Mouse (Mus musculus) limb, embryonic 10.5 days (tissue): Measurements from ENCODE around the gene Susd3. TPM values are rescaled to one million over a fixed set of nuclear protein-coding genes. Genes with fewer than 3 reads are reported as not detected.

Experiments used
- DNase-seq: peaks from one replicate; pipeline ENCODE4 v3.0.0-alpha.2; 2017; ENCODE audit warnings: low spot score
- H3K27ac ChIP-seq: fragments of 300-500 bp; sonication (generic); 2 replicates; pipeline ENCODE4 v1.5.1; 2016; ENCODE audit warnings: mild to moderate bottlenecking
- H3K27me3 ChIP-seq: fragments of 300-500 bp; sonication (generic); 2 replicates; pipeline ENCODE4 v1.6.1; 2016; ENCODE audit warnings: low read depth, mild to moderate bottlenecking; ENCODE audit not compliant: poor library complexity, severe bottlenecking
- H3K36me3 ChIP-seq: fragments of 300-500 bp; sonication (generic); 2 replicates; pipeline ENCODE4 v1.6.1; 2016; ENCODE audit warnings: mild to moderate bottlenecking, moderate library complexity
- H3K4me1 ChIP-seq: fragments of 300-500 bp; sonication (generic); 2 replicates; pipeline ENCODE4 v1.6.1; 2016
- H3K4me3 ChIP-seq: fragments of 300-500 bp; sonication (generic); 2 replicates; pipeline ENCODE4 v1.5.1; 2016; ENCODE audit warnings: mild to moderate bottlenecking, moderate library complexity
- H3K9me3 ChIP-seq: fragments of 300-500 bp; sonication (generic); replicated peaks from 2 replicates; pipeline ENCODE4 v1.6.1; 2016; ENCODE audit warnings: mild to moderate bottlenecking
- WGBS: fragments of 180-500 bp; shearing (Covaris S2); methylation state at CpG from one replicate; pipeline ENCODE4 v1.1.7; 2016; 5-methylcytosine and 5-hydroxymethylcytosine counted together
- polyA plus RNA-seq: library from polyadenylated mRNA; unstranded; fragments of >200 nt; fragmentation: Nextera tagmentation; extraction: Ambion mirVana; gene quantifications from 2 replicates; pipeline ENCODE4 v1.2.1, GENCODE M21; 2016

Susd3 gene
- polyA plus RNA-seq, 1 experiment from 2014 or later = 0.45 TPM

- no peak for DNase-seq
- no peak overlapping the region for H3K27ac ChIP-seq
- H3K36me3 ChIP-seq = no peaks in the 10 kb centered on the region
- H3K4me3 ChIP-seq = no peak overlapping the region
- WGBS = 88% methylated on average over 6 of the region's 6 CpGs
- H3K27me3 ChIP-seq = no peaks in the 10 kb centered on the region
- no peaks in the 10 kb centered on the region for H3K9me3 ChIP-seq
- H3K4me1 ChIP-seq = peaks cover 5% of the 10 kb centered on the region
Measured at GRCm38 (mm10) chr13:49196766-49197165, 51.7 kb downstream of the Susd3 start.

- Histone ChIP-seq H3K27me3 (no peaks in the 10 kb centered on the region), H3K4me1 (peaks cover 11% of the 10 kb centered on the region), H3K36me3 (no peaks in the 10 kb centered on the region), H3K4me3 (no peak overlapping the region), H3K27ac (no peak overlapping the region), H3K9me3 (no peaks in the 10 kb centered on the region)
- no peak for DNase-seq
- WGBS = 83% methylated on average over 5 of the region's 5 CpGs
Measured at GRCm38 (mm10) chr13:49196211-49196610, 52.3 kb downstream of the Susd3 start.

GRCm38 (mm10) chr13:49195651-49196050, 52.9 kb downstream of the Susd3 start:
- Histone ChIP-seq H3K9me3 (no peaks in the 10 kb centered on the region), H3K36me3 (no peaks in the 10 kb centered on the region), H3K27me3 (no peaks in the 10 kb centered on the region), H3K4me3 (no peak overlapping the region), H3K27ac (no peak overlapping the region), H3K4me1 (peaks cover 16% of the 10 kb centered on the region)
- 93% methylated on average over 7 of the region's 7 CpGs for WGBS
- DNase-seq = no peak

- Histone ChIP-seq H3K4me3 (no peak overlapping the region), H3K9me3 (no peaks in the 10 kb centered on the region), H3K36me3 (no peaks in the 10 kb centered on the region), H3K4me1 (peaks cover 25% of the 10 kb centered on the region), H3K27me3 (no peaks in the 10 kb centered on the region), H3K27ac (no peak overlapping the region)
- no peak for DNase-seq
- WGBS = 95% methylated on average over 13 of the region's 13 CpGs
Measured at GRCm38 (mm10) chr13:49194811-49195210, 53.7 kb downstream of the Susd3 start.

- 96% methylated on average over 17 of the region's 17 CpGs for WGBS
- H3K27ac ChIP-seq = no peak overlapping the region
- 0 out of 2 replicates have a peak, but pooled peaks cover 4% of the 10 kb centered on the region for H3K27me3 ChIP-seq
- no peaks in the 10 kb centered on the region for H3K36me3 ChIP-seq
- H3K4me1 ChIP-seq = peaks cover 36% of the 10 kb centered on the region
- no peak overlapping the region for H3K4me3 ChIP-seq
- no peaks in the 10 kb centered on the region for H3K9me3 ChIP-seq
- no peak for DNase-seq
Measured at GRCm38 (mm10) chr13:49193650-49194049, 54.9 kb downstream of the Susd3 start.

- Histone ChIP-seq H3K9me3 (no peaks in the 10 kb centered on the region), H3K4me3 (no peak overlapping the region), H3K36me3 (no peaks in the 10 kb centered on the region), H3K27ac (no peak overlapping the region), H3K4me1 (peaks cover 50% of the 10 kb centered on the region), H3K27me3 (0 out of 2 replicates have a peak, but pooled peaks cover 4% of the 10 kb centered on the region)
- WGBS = 84% methylated on average over 16 of the region's 16 CpGs
- DNase-seq = peak; percentile 26
Measured at GRCm38 (mm10) chr13:49192156-49192855, 56.2 kb downstream of the Susd3 start.

- Histone ChIP-seq H3K27ac (peak overlapping the region; percentile 26; the same call in 1 of the 2 replicates), H3K27me3 (0 out of 2 replicates have a peak, but pooled peaks cover 4% of the 10 kb centered on the region), H3K36me3 (no peaks in the 10 kb centered on the region), H3K4me1 (peaks cover 54% of the 10 kb centered on the region), H3K4me3 (no peak overlapping the region), H3K9me3 (no peaks in the 10 kb centered on the region)
- WGBS = 58% methylated on average over 5 of the region's 5 CpGs
- DNase-seq = peak; percentile 31
Measured at GRCm38 (mm10) chr13:49191673-49192035, 56.9 kb downstream of the Susd3 start.

GRCm38 (mm10) chr13:49190876-49191672, 57.4 kb downstream of the Susd3 start:
- Histone ChIP-seq H3K27ac (peak overlapping the region; percentile 26; the same call in 1 of the 2 replicates), H3K4me3 (no peak overlapping the region), H3K36me3 (no peaks in the 10 kb centered on the region), H3K27me3 (0 out of 2 replicates have a peak, but pooled peaks cover 8% of the 10 kb centered on the region), H3K4me1 (peaks cover 57% of the 10 kb centered on the region), H3K9me3 (no peaks in the 10 kb centered on the region)
- WGBS = 87% methylated on average over 7 of the region's 7 CpGs
- DNase-seq = peak; percentile 28

- 76% methylated on average over 12 of the region's 12 CpGs for WGBS
- DNase-seq = peak; percentile 30
- 0 out of 2 replicates have a peak, but pooled peaks cover 10% of the 10 kb centered on the region for H3K27me3 ChIP-seq
- H3K36me3 ChIP-seq = no peaks in the 10 kb centered on the region
- H3K4me1 ChIP-seq = peaks cover 57% of the 10 kb centered on the region
- peak overlapping the region; percentile 26; the same call in 1 of the 2 replicates for H3K27ac ChIP-seq
- no peak overlapping the region for H3K4me3 ChIP-seq
- no peaks in the 10 kb centered on the region for H3K9me3 ChIP-seq
Measured at GRCm38 (mm10) chr13:49189970-49190870, 58.3 kb downstream of the Susd3 start.

GRCm38 (mm10) chr13:49188966-49189360, 59.5 kb downstream of the Susd3 start:
- 0 out of 2 replicates have a peak overlapping the region, but pooled peaks have one; percentile 83 for H3K4me3 ChIP-seq
- H3K4me1 ChIP-seq = peaks cover 57% of the 10 kb centered on the region
- no peaks in the 10 kb centered on the region for H3K36me3 ChIP-seq
- 0 out of 2 replicates have a peak, but pooled peaks cover 10% of the 10 kb centered on the region for H3K27me3 ChIP-seq
- no peak overlapping the region for H3K27ac ChIP-seq
- no peaks in the 10 kb centered on the region for H3K9me3 ChIP-seq
- 35% methylated on average over 2 of the region's 2 CpGs for WGBS
- DNase-seq = no peak

- Histone ChIP-seq H3K4me3 (peak overlapping the region; percentile 83), H3K36me3 (no peaks in the 10 kb centered on the region), H3K27ac (peak overlapping the region; percentile 85), H3K4me1 (peaks cover 57% of the 10 kb centered on the region), H3K9me3 (no peaks in the 10 kb centered on the region), H3K27me3 (0 out of 2 replicates have a peak, but pooled peaks cover 10% of the 10 kb centered on the region)
- DNase-seq = peak; percentile 63
- WGBS = 26% methylated on average over 15 of the region's 15 CpGs
Measured at GRCm38 (mm10) chr13:49188219-49188965, 60.1 kb downstream of the Susd3 start.
